Mouse (Mus musculus) T-cell, adult 2 months (primary cell): ENCODE results near the gene Ralgps1.

Experiments
- DNase-seq: peaks from one replicate; pipeline ENCODE4 v3.0.0; 2022; ENCODE audit warnings: low spot score

Ralgps1 gene

GRCm38 (mm10) chr2:33279758-33280157 lies 91.5 kb downstream of the Ralgps1 start:
- DNase-seq: no peak

GRCm38 (mm10) chr2:33274719-33275490 lies 96.4 kb downstream of the Ralgps1 start:
- DNase-seq: no peak

- DNase-seq: no peak
Measured at GRCm38 (mm10) chr2:33272665-33273439, 98.4 kb downstream of the Ralgps1 start.

- DNase-seq: no peak
Measured at GRCm38 (mm10) chr2:33271511-33271910, 99.8 kb downstream of the Ralgps1 start.

- DNase-seq: no peak
Measured at GRCm38 (mm10) chr2:33270569-33270968, 100.7 kb downstream of the Ralgps1 start.

GRCm38 (mm10) chr2:33269132-33269493 lies 102.2 kb downstream of the Ralgps1 start:
- DNase-seq: no peak

GRCm38 (mm10) chr2:33268384-33269131 lies 102.7 kb downstream of the Ralgps1 start:
- DNase-seq: no peak

- no peak for DNase-seq
Measured at GRCm38 (mm10) chr2:33267075-33267474, 104.2 kb downstream of the Ralgps1 start.

GRCm38 (mm10) chr2:33265793-33266192 lies 105.5 kb downstream of the Ralgps1 start:
- DNase-seq: no peak

GRCm38 (mm10) chr2:33261475-33261874 lies 109.8 kb downstream of the Ralgps1 start:
- DNase-seq: no peak

- no peak for DNase-seq
Measured at GRCm38 (mm10) chr2:33260772-33261171, 110.5 kb downstream of the Ralgps1 start.

GRCm38 (mm10) chr2:33256769-33257537 lies 114.3 kb downstream of the Ralgps1 start:
- DNase-seq: no peak

- no peak for DNase-seq
Measured at GRCm38 (mm10) chr2:33254318-33254985, 116.8 kb downstream of the Ralgps1 start.

- DNase-seq: no peak
Measured at GRCm38 (mm10) chr2:33253572-33254190, 117.6 kb downstream of the Ralgps1 start.

- no peak for DNase-seq
Measured at GRCm38 (mm10) chr2:33252751-33253150, 118.5 kb downstream of the Ralgps1 start.

- DNase-seq: no peak
Measured at GRCm38 (mm10) chr2:33249922-33250633, 121.2 kb downstream of the Ralgps1 start.

GRCm38 (mm10) chr2:33248549-33248948 lies 122.7 kb downstream of the Ralgps1 start:
- DNase-seq: no peak

- no peak for DNase-seq
Measured at GRCm38 (mm10) chr2:33246841-33247240, 124.4 kb downstream of the Ralgps1 start.

- no peak for DNase-seq
Measured at GRCm38 (mm10) chr2:33245350-33245749, 125.9 kb downstream of the Ralgps1 start.

- no peak for DNase-seq
Measured at GRCm38 (mm10) chr2:33244880-33245279, 126.4 kb downstream of the Ralgps1 start.
